Mouse (Mus musculus): Measurements from ENCODE around the gene Kcnip2. TPM values are rescaled to one million over a fixed set of nuclear protein-coding genes. Genes with fewer than 3 reads are reported as not detected.
"Not testable (repeated sequence)": the region's sequence is repeated elsewhere in the genome, so short reads cannot be mapped to it uniquely, and the experiment has no call there.

The Kcnip2 gene
- polyA plus RNA-seq, 1 experiment, result not detected

GRCm38 (mm10) chr19:45817816-45818490 is 2.1 kb upstream of the Kcnip2 start:
- no peak overlapping the region for H3K27ac ChIP-seq (replicated peaks; ENCODE audit: low read depth, low read length)
- H3K4me3 ChIP-seq (ENCODE audit: insufficient read depth, low read depth, low read length), result no peak overlapping the region
- H3K4me1 ChIP-seq (ENCODE audit: control insufficient read depth, insufficient read depth, insufficient read length, low read length), result peaks cover 8% of the 10 kb centered on the region; the same call in 1 of the 2 replicates

GRCm38 (mm10) chr19:45816727-45817126 is 866 bp upstream of the Kcnip2 start:
- Histone ChIP-seq H3K4me1 (ENCODE audit: control insufficient read depth, insufficient read depth, insufficient read length, low read length) (peaks cover 8% of the 10 kb centered on the region; the same call in 1 of the 2 replicates), H3K27ac (replicated peaks; ENCODE audit: low read depth, low read length) (no peak overlapping the region), H3K4me3 (ENCODE audit: insufficient read depth, low read depth, low read length) (no peak overlapping the region)

- Histone ChIP-seq H3K4me3 (ENCODE audit: insufficient read depth, low read depth, low read length) (no peak overlapping the region), H3K27ac (replicated peaks; ENCODE audit: low read depth, low read length) (no peak overlapping the region)
Measured at GRCm38 (mm10) chr19:45815170-45815569, 691 bp downstream of the Kcnip2 start.

GRCm38 (mm10) chr19:45813801-45814200 is 2.1 kb downstream of the Kcnip2 start:
- no peak overlapping the region for H3K4me3 ChIP-seq (ENCODE audit: insufficient read depth, low read depth, low read length)
- no peaks in the 10 kb centered on the region for H3K4me1 ChIP-seq (ENCODE audit: control insufficient read depth, insufficient read depth, insufficient read length, low read length)
- H3K27ac ChIP-seq (replicated peaks; ENCODE audit: low read depth, low read length), result no peak overlapping the region

More at GRCm38 (mm10) chr19:45815170-45815569, 691 bp downstream of the Kcnip2 start:
- no peaks in the 10 kb centered on the region for H3K4me1 ChIP-seq (ENCODE audit: control insufficient read depth, insufficient read depth, insufficient read length, low read length)

- Histone ChIP-seq H3K4me1 (ENCODE audit: control insufficient read depth, insufficient read depth, insufficient read length, low read length) (no peaks in the 10 kb centered on the region), H3K4me3 (ENCODE audit: insufficient read depth, low read depth, low read length) (no peak overlapping the region), H3K27ac (replicated peaks; ENCODE audit: low read depth, low read length) (no peak overlapping the region)
Measured at GRCm38 (mm10) chr19:45813263-45813662, 2.6 kb downstream of the Kcnip2 start.

GRCm38 (mm10) chr19:45812673-45813252 is 3.1 kb downstream of the Kcnip2 start:
- H3K4me1 ChIP-seq (ENCODE audit: control insufficient read depth, insufficient read depth, insufficient read length, low read length), result no peaks in the 10 kb centered on the region
- no peak overlapping the region for H3K4me3 ChIP-seq (ENCODE audit: insufficient read depth, low read depth, low read length)
- H3K27ac ChIP-seq (replicated peaks; ENCODE audit: low read depth, low read length), result no peak overlapping the region

- no peaks in the 10 kb centered on the region for H3K4me1 ChIP-seq (ENCODE audit: control insufficient read depth, insufficient read depth, insufficient read length, low read length)
- H3K4me3 ChIP-seq (ENCODE audit: insufficient read depth, low read depth, low read length), result peak overlapping the region; percentile 4; the same call in 1 of the 2 replicates
- H3K27ac ChIP-seq (replicated peaks; ENCODE audit: low read depth, low read length), result no peak overlapping the region
Measured at GRCm38 (mm10) chr19:45812115-45812514, 3.7 kb downstream of the Kcnip2 start.

GRCm38 (mm10) chr19:45811028-45811674 is 4.7 kb downstream of the Kcnip2 start:
- Histone ChIP-seq H3K4me3 (ENCODE audit: insufficient read depth, low read depth, low read length) (no peak overlapping the region), H3K4me1 (ENCODE audit: control insufficient read depth, insufficient read depth, insufficient read length, low read length) (no peaks in the 10 kb centered on the region), H3K27ac (replicated peaks; ENCODE audit: low read depth, low read length) (no peak overlapping the region)

- Histone ChIP-seq H3K27ac (replicated peaks; ENCODE audit: low read depth, low read length) (no peak overlapping the region), H3K4me3 (ENCODE audit: insufficient read depth, low read depth, low read length) (no peak overlapping the region), H3K4me1 (ENCODE audit: control insufficient read depth, insufficient read depth, insufficient read length, low read length) (no peaks in the 10 kb centered on the region)
Measured at GRCm38 (mm10) chr19:45807732-45808131, 8.1 kb downstream of the Kcnip2 start.

GRCm38 (mm10) chr19:45805817-45806216 is 10.0 kb downstream of the Kcnip2 start:
- H3K4me3 ChIP-seq (ENCODE audit: insufficient read depth, low read depth, low read length); H3K4me1 ChIP-seq (ENCODE audit: control insufficient read depth, insufficient read depth, insufficient read length, low read length); H3K27ac ChIP-seq (replicated peaks; ENCODE audit: low read depth, low read length): not testable (repeated sequence)

GRCm38 (mm10) chr19:45804593-45805368 is 11.1 kb downstream of the Kcnip2 start:
- H3K4me1 ChIP-seq (ENCODE audit: control insufficient read depth, insufficient read depth, insufficient read length, low read length), result no peaks in the 10 kb centered on the region
- no peak overlapping the region for H3K27ac ChIP-seq (replicated peaks; ENCODE audit: low read depth, low read length)
- H3K4me3 ChIP-seq (ENCODE audit: insufficient read depth, low read depth, low read length), result no peak overlapping the region

GRCm38 (mm10) chr19:45803408-45803807 is 12.5 kb downstream of the Kcnip2 start:
- Histone ChIP-seq H3K27ac (replicated peaks; ENCODE audit: low read depth, low read length) (no peak overlapping the region), H3K4me1 (ENCODE audit: control insufficient read depth, insufficient read depth, insufficient read length, low read length) (no peaks in the 10 kb centered on the region), H3K4me3 (ENCODE audit: insufficient read depth, low read depth, low read length) (no peak overlapping the region)

GRCm38 (mm10) chr19:45802702-45803101 is 13.2 kb downstream of the Kcnip2 start:
- H3K4me3 ChIP-seq (ENCODE audit: insufficient read depth, low read depth, low read length), result no peak overlapping the region
- H3K4me1 ChIP-seq (ENCODE audit: control insufficient read depth, insufficient read depth, insufficient read length, low read length), result no peaks in the 10 kb centered on the region
- H3K27ac ChIP-seq (replicated peaks; ENCODE audit: low read depth, low read length), result no peak overlapping the region

GRCm38 (mm10) chr19:45796879-45797278 is 19.0 kb downstream of the Kcnip2 start:
- Histone ChIP-seq H3K4me3 (ENCODE audit: insufficient read depth, low read depth, low read length) (no peak overlapping the region), H3K27ac (replicated peaks; ENCODE audit: low read depth, low read length) (no peak overlapping the region)

GRCm38 (mm10) chr19:45796061-45796556 is 19.8 kb downstream of the Kcnip2 start:
- no peak overlapping the region for H3K27ac ChIP-seq (replicated peaks; ENCODE audit: low read depth, low read length)
- no peaks in the 10 kb centered on the region for H3K4me1 ChIP-seq (ENCODE audit: control insufficient read depth, insufficient read depth, insufficient read length, low read length)
- H3K4me3 ChIP-seq (ENCODE audit: insufficient read depth, low read depth, low read length), result no peak overlapping the region

More at GRCm38 (mm10) chr19:45796879-45797278, 19.0 kb downstream of the Kcnip2 start:
- no peaks in the 10 kb centered on the region for H3K4me1 ChIP-seq (ENCODE audit: control insufficient read depth, insufficient read depth, insufficient read length, low read length)

All from brown adipose tissue, adult 24 weeks (tissue).